Mouse (Mus musculus) left cerebral cortex, adult 9 months (tissue): ENCODE results near the gene Wasf2.

Experiments used
- DNase-seq, 2 experiments: peaks; one replicate each; pipeline ENCODE4 v3.0.0; 2022; ENCODE audit warnings: low spot score in 2 of 2

Wasf2 gene

DNA sequence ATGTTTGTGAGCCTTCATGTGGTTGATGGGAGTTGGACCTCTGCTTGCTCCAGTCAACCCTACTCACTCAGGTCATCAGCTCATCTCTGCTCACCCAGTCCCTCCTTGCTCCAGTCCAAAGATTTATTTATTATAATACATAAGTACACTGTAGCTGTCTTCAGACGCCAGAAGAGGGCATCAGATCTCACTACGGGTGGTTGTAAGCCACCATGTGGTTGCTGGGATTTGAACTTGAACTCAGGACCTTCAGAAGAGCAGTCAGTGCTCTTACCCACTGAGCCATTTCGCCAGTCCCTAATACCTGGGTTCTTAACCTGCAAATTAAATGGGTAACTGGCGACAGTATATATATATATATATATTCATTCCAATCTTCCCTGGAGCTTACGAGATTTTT is 105.1 kb downstream of the Wasf2 start:
- no peak for DNase-seq

DNA sequence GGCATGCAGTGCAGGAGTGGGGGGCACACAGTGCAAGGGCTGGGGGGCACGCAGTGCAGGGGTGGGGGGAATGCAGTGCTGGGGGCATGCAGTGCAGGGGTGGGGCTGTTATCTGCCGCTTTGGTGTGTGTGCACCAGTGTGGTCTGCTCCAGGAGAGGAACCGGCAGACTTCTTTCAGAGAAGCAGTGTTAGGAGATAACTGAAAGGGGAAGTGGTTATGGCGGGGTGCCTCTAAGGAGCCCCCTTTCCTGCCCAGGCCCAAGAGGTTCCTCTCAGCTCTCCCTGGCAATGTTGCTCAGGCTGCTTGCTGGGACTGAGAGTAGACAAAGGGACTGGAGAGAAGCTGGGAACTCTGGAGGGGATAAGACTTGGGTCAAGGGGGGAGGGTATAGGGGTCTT is 107.6 kb downstream of the Wasf2 start:
- DNase-seq = no peak

DNA sequence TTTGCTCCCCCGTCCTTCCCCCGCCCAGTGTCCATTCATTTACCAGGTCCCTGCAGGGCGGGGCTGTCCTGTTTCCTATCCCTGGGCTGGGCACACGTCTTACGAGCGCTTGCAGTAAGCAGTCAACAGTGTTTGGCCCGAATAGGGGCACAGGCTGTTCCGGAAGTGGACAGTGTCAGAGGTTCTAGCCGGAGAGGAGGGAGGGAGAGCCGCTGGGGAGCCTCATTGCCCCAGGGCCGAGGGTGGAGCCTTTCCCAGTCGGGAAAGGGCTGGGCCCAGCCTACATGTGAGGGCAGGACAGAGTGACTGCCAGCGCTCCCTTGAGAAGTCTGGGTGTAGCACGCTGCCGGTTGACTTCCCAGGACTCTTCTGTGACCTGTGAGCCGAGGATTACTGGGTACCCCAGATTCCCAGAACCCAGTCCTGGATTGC is 110.2 kb downstream of the Wasf2 start, which contains the start of gene Map3k6:
TSS of gene Map3k6 (plus strand) at position 329 of the 432 bp plus-strand sequence.
- no peak for DNase-seq

DNA sequence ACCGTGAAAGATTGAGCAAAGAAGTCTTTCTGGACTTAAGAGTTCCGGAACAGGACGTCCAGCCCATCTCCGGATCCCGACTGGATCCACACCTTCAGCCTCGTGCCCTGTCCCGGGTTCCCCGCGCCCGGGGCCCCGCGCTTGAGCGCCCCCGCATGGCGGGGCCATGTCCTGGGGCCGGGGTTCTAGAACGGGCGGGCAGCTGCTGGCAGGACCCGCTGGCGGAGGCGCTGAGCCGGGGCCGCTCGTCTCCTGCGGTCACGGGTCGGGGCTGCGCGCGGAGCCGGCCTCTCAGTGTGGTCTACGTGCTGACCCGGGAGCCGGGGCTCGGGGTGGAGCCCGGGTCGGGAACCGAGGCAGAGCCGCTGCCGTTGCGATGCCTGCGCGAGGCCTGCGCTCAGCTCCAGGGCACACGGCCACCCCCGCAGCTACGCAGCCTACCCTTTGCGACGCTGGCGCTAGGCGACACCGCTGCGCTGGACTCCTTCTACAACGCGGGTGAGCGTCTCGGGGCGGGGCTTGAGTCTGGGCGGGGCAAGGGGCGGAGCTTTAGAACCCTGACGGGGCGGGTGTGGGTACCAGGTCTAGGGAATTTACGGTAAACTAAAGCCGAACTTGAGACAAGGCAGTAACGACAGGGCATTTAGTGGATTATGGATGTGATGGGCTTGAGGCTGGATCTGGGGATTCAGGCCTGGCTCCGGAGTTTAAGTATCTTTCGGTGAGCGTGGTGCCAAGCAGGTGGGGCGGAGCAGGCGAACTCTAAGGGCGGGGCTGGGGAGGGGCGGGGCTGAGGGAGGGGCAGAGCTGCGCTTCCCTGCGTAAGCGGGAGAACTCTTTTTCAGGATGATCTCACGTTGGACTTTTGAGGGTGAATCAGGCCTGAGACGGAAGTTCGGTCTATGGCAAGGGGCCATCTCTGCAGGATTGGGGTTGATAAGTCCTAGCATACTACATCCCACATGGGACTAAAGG is 110.9 kb downstream of the Wasf2 start:
- peak; percentile 54 to 86 for DNase-seq

DNA sequence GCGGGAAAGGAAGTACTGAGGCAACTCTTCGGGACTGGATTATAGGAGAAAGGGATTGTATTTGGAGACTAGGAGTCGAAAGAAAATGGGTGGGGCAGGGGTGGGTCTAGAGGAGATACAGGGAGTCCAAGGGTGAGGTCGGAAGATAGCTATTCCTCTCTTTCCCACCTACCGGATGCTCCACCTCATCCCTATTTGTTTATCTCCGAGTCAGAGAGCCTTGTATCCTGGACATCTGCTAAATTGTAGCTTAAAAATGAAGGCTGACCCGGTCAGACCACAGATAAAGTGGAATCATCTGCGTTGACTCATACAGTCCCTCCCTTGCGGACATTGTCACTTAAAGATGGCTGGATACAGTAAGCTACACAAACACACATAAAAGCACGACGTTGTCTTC is 111.6 kb downstream of the Wasf2 start:
- DNase-seq = no peak

DNA sequence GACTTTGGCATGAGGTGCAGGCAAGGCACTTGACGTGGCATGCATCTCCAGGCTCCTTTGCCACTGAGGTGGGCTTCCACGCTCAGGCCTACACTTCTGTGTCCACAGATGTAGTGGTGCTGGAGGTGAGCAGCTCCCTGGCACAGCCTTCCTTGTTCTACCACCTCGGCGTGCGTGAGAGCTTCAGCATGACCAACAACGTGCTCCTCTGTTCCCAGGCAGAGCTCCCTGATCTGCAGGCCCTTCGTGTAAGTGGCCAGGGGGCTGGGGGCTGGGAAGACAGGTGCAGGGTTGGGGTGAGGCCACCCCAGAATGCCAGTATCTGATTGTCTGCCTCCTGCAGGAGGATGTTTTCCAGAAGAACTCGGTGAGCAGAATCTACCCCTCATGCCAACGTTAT is 112.4 kb downstream of the Wasf2 start:
- DNase-seq = no peak

DNA sequence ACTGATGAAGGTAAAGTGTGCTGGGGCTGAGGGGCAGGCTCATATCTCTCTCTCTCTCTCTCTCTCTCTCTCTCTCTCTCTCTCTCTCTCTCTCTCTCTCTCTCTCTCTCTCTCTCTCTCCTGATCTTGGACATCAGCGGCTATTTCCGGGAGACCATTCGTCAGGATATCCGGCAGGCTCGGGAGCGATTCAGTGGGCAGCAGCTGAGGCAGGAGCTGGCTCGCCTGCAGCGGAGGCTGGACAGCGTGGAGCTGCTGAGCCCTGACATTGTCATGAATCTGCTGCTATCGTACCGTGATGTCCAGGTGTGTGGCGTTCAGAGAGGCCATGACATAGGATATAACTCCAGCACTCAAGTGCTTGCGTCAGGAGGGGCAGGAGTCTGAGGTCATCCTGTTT is 113.2 kb downstream of the Wasf2 start:
- DNase-seq = no peak

DNA sequence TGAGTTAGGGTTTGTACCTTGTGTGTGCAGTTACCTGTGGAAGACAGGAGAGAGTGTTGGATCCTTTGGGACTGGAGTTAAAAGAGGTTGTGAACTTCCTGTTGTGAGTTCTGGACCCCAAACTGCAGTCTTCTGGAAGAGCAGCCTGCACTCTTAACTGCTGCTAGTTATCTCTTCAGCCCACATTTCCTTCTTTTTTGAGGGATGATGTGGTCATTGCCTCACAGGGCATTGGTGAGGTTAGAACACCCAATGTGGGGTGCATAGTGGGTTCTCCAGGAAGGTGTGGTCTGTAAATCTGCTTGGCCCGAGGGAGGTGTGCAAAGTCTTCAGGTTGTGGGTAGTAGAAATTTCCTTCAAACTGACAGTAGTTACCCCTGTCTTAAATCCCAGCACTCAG is 114.0 kb downstream of the Wasf2 start:
- no peak for DNase-seq

DNA sequence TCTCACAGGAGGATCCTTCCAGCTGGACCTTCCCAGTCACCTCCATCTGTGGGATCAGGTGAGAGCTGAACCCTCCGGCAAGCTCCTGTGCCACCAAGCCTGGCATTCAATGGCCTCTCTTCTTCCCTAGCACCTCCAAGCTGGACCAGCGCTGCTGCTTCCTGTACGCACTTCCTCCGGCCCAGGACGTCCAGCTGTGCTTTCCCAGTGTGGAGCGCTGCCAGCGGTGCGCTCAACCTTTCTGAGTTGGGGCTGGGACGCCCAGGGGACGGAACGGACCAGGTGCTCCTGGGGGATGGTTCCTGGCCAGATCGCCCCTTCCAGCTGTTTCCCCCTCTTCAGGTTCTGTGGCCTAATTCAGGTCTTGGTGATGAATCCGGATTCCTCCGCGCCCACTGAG is 116.8 kb downstream of the Wasf2 start:
- no peak for DNase-seq

DNA sequence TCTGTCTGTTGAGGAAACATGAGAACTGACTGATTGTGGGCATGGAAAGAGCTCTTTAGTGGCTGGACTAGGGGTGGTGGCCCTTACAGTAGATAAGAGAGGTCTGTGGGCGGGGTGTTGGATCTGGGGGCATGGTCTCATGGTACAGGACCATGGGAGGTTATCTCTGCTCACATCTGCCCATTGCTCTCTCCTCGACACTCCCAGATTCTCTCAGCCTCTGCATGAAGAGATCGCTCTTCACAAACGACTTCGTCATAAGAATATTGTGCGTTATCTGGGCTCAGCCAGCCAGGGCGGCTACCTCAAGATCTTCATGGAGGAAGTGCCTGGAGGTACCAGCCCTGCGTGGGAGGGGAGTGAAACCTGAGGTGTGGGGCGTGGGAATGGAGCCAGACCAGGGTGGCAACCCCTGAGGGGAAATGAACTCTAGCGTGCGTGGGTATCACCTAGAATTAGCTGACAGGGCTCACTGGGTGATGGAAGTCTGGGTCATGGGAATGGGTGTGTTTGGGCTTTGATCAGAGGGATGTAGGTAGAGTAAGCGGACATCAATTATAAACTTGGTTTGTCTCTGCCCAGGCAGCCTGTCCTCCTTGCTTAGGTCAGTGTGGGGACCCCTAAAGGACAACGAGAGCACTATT is 117.6 kb downstream of the Wasf2 start:
- DNase-seq = no peak
